Mouse (Mus musculus) urinary bladder, adult 18-20 months (tissue): ENCODE measurements at regions not wholly inside any gene's neighbourhood (a gene's known extent, or its start where the extent isn't known, plus 50 kb on each side); places are given as distances from the start of the nearest gene placed in this dataset.

ENCODE experiments used
- DNase-seq, 2 experiments: peaks; one replicate each; pipeline ENCODE4 v3.0.0; 2022; ENCODE audit warnings: low spot score in 2 of 2, mixed read lengths in 2 of 2

DNA sequence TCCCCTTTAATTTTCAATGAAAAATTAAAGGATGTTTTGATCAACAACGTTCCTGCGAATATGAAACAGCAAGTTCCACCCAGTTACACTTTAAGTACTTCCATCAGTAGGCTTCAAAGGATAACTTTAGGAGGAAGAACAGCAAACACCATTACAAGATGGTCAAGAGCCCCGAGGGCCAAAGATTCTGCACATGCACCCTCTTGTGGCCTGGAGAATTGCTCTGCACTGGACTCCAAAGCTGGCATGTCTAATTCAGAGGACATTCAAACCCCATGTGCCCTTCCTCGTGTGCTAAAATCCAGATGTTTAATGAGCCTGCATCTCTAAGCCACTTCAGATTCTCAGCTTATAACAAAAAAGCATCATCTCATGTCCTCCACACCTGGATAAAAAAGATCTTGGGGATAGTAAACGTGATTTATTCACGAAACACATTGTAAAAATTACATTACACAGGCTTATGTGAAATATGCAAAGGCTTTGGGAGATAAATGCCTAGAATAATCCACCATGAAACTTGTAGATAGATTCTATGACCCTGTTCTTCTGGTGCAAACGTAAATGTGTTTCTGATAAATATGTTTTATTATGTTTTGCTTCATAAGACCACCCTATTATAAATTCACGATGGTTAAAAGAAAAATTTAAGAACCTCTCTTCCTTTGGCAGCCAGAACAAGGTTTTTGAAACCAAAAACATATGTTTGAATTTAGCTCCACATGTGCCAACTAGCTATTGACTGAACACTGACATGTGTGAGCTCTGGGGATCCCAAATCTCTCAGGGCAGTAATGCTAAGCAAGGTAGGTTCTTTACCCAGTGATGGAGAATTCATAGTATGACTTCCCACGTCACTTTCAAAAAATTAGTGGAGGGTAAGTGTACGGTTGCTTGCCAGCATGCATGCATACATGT is 100.6 kb upstream of the Rfx3 start:
- no peak for DNase-seq

DNA sequence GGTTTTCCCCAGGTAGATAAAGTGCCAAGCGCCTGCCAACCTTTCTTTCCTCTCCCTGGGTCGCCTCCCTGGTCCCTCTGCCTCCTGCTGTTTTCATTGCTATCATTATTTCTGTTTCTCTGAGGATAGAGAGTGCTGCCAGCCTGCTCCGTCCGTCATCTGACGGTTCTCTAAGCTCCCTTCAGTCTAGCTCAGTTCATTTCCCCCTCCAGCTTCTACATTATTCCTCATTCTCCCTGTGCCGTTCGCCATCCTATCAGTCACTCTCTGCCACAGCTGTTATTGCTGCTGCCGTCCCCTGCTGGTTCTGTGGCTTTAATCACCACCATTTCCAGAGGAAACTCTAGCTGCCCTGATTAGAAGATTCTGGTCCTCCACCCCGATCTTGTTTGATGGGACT is 84.7 kb upstream of the Rfx3 start:
- no peak for DNase-seq

DNA sequence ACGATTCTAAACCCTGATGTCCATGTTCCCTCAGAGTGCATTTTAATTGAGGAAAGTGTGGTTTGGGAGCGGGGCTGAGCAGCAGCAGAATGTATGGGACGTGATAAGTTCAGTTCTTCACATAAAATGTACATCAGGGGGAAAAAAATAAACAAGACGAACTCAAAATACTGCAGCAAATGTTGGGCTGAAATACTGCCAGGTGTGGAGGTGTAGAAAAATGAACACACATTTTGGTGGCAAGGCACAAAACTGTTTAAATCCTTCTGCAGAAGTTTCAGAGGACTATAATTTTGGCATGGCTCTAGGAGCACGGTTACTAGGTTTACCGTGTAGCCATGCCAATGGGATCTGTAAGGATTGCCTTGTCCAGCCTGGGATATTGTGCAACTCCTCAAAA is 81.3 kb upstream of the Rfx3 start:
- no peak for DNase-seq

DNA sequence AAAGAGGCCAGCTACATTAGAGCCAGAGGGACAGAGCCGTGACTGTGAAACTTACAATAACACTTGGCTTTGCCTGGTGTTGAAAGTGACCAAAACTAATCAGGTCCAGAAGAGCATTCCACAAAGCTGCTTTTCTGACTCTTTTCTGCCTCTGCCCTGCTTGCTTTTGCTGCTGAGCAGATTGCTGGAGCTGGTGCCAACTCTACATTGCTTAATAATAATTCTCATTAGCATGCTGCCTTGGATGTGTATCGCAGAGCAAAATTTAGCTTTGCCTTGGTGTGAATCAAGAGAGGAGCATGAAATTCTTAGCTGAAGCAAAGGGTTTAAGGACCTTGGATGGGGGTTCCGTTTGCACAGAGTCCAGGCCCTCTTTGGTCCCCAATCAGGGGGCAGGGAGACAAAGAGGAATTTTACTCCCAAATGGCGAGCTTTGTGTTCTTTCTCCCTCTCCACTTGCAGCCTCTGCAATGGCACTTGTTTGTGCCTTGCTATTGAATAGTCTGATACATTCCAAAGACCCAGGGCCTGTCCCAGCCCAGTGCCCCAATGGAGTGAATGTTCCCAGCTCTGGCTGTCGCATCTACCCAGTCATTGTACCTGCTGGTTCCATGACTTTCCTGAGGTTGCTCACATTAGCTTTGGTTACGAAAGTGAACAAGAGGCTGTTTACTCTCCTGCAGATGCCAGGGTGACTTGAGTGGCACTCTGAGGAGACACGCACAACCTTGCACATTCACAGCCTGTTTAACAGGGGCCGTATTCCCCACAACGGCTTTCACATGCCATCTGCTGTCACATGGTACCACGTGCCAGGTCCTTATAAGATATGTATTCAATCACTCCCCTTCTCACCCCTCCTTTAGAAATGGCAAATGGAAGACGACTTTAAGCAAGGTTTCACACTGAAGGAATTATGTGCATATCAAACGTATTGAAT is 76.9 kb upstream of the Rfx3 start:
- no peak for DNase-seq

DNA sequence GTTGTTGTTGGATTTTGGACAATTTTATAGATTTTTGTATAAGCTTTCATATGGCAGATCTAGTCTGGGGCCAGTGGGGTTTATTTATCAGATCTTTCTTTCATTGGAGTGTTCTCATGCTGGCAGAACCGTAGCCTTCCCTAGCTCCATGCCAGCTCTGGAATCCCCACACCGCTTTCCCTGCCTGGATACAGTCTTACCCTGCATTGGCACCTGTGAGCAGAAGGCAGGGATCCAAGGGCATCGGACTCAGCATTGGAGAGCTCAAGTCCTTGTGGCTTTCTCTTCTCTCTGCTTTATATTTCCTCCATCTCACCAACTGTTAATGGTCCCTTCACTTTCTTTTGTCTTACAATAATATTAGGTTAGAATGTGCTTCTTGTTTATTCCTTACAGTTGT is 59.4 kb upstream of the Rfx3 start:
- DNase-seq, result no peak
